Mouse (Mus musculus): Measurements from ENCODE around the gene Lrrc46. TPM values are rescaled to one million over a fixed set of nuclear protein-coding genes. Genes with fewer than 3 reads are reported as not detected.

Gene Lrrc46
- polyA plus RNA-seq, 1 experiment from 2014 or later: 1.5 TPM

DNA sequence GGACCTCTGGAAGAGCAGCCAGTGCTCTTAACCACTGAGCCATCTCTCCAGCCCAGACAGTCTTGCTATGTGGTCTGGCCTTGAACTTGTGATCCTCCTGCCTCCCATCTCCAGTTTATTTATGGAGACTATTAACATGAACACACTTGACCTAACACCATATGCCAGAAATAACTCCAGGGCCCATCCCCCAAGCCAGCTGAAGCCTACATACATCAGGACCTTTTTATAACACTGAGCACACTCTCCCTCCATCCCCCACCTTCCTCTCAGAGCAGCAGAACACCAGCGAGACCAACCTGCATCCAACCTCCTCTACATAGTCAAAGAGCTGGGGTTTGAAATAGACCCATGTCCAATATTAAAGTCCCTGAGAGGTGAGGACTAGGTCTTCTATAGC lies 29.9 kb upstream of the Lrrc46 start:
- Histone ChIP-seq H3K4me1 (ENCODE audit: insufficient read depth, low read length) (no peaks in the 10 kb centered on the region), H3K4me3 (ENCODE audit: low read length) (no peak overlapping the region), H3K27me3 (ENCODE audit: insufficient read depth, low read length) (no peaks in the 10 kb centered on the region), H3K9ac (replicated peaks; ENCODE audit: low read length) (no peak overlapping the region), H3K27ac (ENCODE audit: low read length) (no peak overlapping the region), H3K4me2 (replicated peaks; ENCODE audit: low read depth, low read length) (no peak overlapping the region), H3K9me3 (ENCODE audit: low read length) (no peaks in the 10 kb centered on the region), H3K36me3 (ENCODE audit: insufficient read depth, low read length) (peaks cover 6% of the 10 kb centered on the region; the same call in 1 of the 2 replicates)
- 48% methylated on average over 1 of the region's 1 CpGs for whole genome bisulfite sequencing
- ATAC-seq (ENCODE audit: low FRiP score, low TSS enrichment): no peak

DNA sequence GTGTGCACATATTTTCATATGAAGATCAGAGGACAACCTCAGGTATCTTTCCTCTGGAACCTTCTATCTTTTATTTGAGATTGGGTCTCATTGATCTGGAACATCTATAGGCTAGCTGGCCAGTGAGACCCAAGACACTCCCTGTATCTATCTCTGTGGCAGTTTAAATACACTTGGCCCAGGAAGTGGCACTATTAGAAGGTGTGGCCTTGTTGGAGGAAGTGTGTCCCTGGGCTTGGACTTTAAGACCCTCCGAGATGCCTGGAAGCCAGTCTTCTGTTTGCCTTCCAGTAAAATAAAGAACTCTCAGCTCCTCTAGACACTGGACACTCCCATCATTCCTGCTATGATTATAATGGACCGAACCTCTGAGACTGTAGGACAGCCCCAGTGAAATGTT lies 28.6 kb upstream of the Lrrc46 start:
- Histone ChIP-seq H3K27me3 (ENCODE audit: insufficient read depth, low read length) (no peaks in the 10 kb centered on the region), H3K9ac (replicated peaks; ENCODE audit: low read length) (no peak overlapping the region), H3K36me3 (ENCODE audit: insufficient read depth, low read length) (peaks cover 6% of the 10 kb centered on the region; the same call in 1 of the 2 replicates), H3K4me2 (replicated peaks; ENCODE audit: low read depth, low read length) (no peak overlapping the region), H3K27ac (ENCODE audit: low read length) (no peak overlapping the region), H3K4me3 (ENCODE audit: low read length) (no peak overlapping the region), H3K9me3 (ENCODE audit: low read length) (no peaks in the 10 kb centered on the region), H3K4me1 (ENCODE audit: insufficient read depth, low read length) (no peaks in the 10 kb centered on the region)
- ATAC-seq (ENCODE audit: low FRiP score, low TSS enrichment): no peak
- WGBS: 81% methylated on average over 2 of the region's 2 CpGs

DNA sequence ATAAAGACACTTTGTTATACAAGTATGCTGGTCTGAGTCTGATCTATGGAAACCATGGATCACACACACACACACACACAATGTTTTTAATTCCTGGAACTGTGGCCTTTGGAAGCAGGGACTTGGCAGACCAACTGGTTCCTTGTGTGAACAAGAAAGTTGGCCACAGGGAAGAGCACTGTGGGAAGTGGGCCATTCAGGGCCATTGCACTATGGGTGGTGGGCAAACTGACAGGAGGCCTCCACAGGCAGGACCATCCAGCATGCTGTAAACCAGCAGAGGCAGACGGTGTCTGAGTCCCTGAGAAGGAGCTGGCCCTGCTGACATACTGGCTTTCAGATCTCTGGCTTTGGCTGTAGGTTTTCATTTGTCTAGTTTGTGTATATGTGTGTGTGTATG lies 28.1 kb upstream of the Lrrc46 start:
- no peak overlapping the region for H3K27ac ChIP-seq (ENCODE audit: low read length)
- H3K4me2 ChIP-seq (replicated peaks; ENCODE audit: low read depth, low read length): no peak overlapping the region
- H3K9me3 ChIP-seq (ENCODE audit: low read length): no peaks in the 10 kb centered on the region
- H3K27me3 ChIP-seq (ENCODE audit: insufficient read depth, low read length): no peaks in the 10 kb centered on the region
- no peak overlapping the region for H3K4me3 ChIP-seq (ENCODE audit: low read length)
- H3K9ac ChIP-seq (replicated peaks; ENCODE audit: low read length): no peak overlapping the region
- no peaks in the 10 kb centered on the region for H3K4me1 ChIP-seq (ENCODE audit: insufficient read depth, low read length)
- 64% methylated on average over 1 of the region's 1 CpGs for WGBS
- ATAC-seq (ENCODE audit: low FRiP score, low TSS enrichment): no peak
- H3K36me3 ChIP-seq (ENCODE audit: insufficient read depth, low read length): peaks cover 6% of the 10 kb centered on the region; the same call in 1 of the 2 replicates

DNA sequence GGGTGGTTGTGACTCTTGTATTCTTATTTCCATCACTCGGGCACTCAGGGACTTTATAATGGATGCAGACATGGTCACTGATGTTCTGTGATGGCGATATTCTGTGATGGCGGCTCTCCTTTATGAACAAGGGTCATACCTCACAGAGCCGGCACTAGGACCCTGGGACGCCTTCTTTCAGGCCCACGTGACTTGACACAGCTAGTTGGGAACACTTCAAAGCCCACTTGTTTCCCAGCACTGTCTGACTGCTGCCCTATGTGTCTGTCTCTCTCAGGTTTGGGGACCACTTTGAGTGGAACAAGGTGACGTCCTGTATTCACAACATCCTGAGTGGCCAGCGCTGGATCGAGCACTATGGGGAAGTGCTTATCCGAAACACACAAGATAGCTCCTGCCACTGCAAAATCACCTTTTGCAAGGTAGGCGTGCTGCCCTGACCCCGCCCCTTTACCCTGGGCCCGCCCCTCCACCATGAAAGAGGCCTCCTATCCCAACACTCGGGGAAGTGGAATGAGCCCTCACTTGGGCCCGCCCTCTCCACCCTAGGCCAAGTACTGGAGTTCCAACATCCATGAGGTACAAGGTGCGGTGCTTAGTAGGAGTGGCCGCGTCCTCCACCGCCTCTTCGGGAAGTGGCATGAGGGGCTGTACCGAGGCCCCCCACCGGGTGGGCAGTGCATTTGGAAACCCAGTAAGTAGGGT lies 25.6 kb upstream of the Lrrc46 start:
- H3K4me3 ChIP-seq (ENCODE audit: low read length): no peak overlapping the region

DNA sequence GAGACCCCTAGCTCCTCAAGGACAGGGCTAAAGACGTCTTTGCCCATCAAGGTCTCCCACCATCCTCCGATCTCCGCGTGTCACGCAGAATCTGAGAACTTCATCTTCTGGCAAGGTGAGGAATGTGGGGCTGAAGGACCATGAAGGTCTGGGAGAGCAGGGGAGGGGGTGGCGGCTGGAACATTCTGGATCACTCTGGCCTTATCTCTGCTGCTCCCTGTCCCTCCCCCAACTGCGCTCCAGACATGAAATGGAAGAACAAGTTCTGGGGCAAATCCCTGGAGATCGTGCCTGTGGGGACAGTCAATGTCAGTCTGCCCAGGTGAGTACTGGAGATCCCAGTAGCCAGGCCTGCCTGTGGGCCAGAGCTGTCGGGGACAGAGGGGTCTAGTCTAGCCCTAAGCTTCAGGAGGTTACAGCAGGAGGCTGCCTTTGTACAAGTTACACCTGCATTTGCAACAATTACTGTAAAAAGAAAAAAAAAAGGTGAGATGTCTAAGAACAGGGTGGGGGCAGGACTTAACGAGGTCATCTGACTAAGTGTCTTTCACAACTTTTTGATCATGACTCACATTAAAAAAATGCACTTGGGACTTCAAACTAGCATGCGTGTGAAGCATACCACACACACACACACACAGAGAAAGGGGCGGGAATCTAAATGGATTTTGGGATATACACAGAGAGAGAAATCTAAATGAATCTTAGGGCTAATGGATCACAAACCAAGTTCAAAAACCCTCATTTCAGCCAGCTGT lies 24.5 kb upstream of the Lrrc46 start:
- no peak overlapping the region for H3K27ac ChIP-seq (ENCODE audit: low read length)
- no peak overlapping the region for H3K4me3 ChIP-seq (ENCODE audit: low read length)
- H3K4me1 ChIP-seq (ENCODE audit: insufficient read depth, low read length): no peaks in the 10 kb centered on the region
- no peaks in the 10 kb centered on the region for H3K9me3 ChIP-seq (ENCODE audit: low read length)
- H3K36me3 ChIP-seq (ENCODE audit: insufficient read depth, low read length): peaks cover 13% of the 10 kb centered on the region
- H3K4me2 ChIP-seq (replicated peaks; ENCODE audit: low read depth, low read length): no peak overlapping the region
- no peak overlapping the region for H3K9ac ChIP-seq (replicated peaks; ENCODE audit: low read length)
- 86% methylated on average over 12 of the region's 12 CpGs for WGBS
- H3K27me3 ChIP-seq (ENCODE audit: insufficient read depth, low read length): no peaks in the 10 kb centered on the region
- no peak for ATAC-seq (ENCODE audit: low FRiP score, low TSS enrichment)

More for the DNA sequence above, 25.6 kb upstream of the Lrrc46 start:
- Histone ChIP-seq H3K27ac (ENCODE audit: low read length) (no peak overlapping the region), H3K36me3 (ENCODE audit: insufficient read depth, low read length) (peaks cover 6% of the 10 kb centered on the region; the same call in 1 of the 2 replicates), H3K27me3 (ENCODE audit: insufficient read depth, low read length) (no peaks in the 10 kb centered on the region), H3K9me3 (ENCODE audit: low read length) (no peaks in the 10 kb centered on the region), H3K4me2 (replicated peaks; ENCODE audit: low read depth, low read length) (no peak overlapping the region), H3K9ac (replicated peaks; ENCODE audit: low read length) (no peak overlapping the region), H3K4me1 (ENCODE audit: insufficient read depth, low read length) (no peaks in the 10 kb centered on the region)
- WGBS: 47% methylated on average over 22 of the region's 22 CpGs
- no peak for ATAC-seq (ENCODE audit: low FRiP score, low TSS enrichment)

DNA sequence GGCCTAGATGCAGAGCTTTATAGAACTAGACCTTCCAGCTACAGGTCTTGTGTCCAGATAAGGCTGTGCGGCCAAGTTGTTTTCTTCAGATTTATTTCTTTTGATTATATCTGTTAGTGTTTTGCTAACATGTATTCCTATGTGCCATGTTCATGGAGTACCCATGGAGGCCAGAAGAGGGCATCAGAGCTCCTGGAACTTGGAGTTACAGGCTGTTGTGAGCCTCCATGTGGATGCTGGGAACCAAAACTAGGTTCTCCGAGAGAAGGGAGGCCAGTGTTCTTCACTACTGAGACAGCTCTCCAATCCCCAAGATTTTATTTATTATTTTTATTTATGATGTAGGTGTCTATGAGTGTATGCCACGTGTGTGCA lies 22.7 kb upstream of the Lrrc46 start:
- H3K4me1 ChIP-seq (ENCODE audit: insufficient read depth, low read length): no peaks in the 10 kb centered on the region
- no peak overlapping the region for H3K27ac ChIP-seq (ENCODE audit: low read length)
- H3K9ac ChIP-seq (replicated peaks; ENCODE audit: low read length): no peak overlapping the region
- WGBS: 81% methylated on average over 3 of the region's 3 CpGs
- H3K9me3 ChIP-seq (ENCODE audit: low read length): no peaks in the 10 kb centered on the region
- H3K27me3 ChIP-seq (ENCODE audit: insufficient read depth, low read length): no peaks in the 10 kb centered on the region
- no peak overlapping the region for H3K4me3 ChIP-seq (ENCODE audit: low read length)
- peaks cover 23% of the 10 kb centered on the region for H3K36me3 ChIP-seq (ENCODE audit: insufficient read depth, low read length)
- no peak for ATAC-seq (ENCODE audit: low FRiP score, low TSS enrichment)
- H3K4me2 ChIP-seq (replicated peaks; ENCODE audit: low read depth, low read length): no peak overlapping the region

DNA sequence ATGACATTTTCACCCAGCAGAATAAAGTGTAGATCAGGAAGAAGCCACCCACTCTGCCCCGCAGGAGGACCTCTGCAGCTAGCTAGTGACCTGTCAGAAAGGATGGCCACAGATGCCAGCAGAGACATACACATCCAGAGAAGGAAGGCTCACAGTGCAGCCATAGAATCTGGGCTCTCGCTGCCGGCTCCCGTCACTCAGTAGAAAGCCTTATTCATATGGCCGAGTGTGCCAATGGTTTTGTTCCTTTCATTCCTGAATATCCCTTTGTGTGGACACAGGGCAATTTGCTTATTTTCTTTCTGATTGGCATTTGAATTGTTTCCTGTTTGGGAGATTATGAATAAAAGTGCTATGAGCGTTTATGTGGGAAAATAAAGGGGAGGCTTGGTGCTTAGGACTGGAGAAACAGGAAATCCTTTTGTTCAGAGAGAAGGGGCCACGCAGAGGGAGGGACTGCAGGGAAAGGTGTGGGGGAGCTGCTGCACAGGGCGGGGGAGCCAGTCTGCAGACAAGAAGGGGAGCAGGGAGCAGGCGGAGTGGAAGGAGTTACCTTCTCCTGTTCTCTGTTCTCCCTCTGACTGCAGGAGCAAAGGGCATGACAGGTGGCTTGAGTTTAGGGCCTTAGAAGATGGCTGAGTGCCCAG lies 22.2 kb upstream of the Lrrc46 start:
- H3K36me3 ChIP-seq (ENCODE audit: insufficient read depth, low read length): peaks cover 23% of the 10 kb centered on the region
- H3K9ac ChIP-seq (replicated peaks; ENCODE audit: low read length): no peak overlapping the region; the same call in 1 of the 2 replicates
- H3K4me1 ChIP-seq (ENCODE audit: insufficient read depth, low read length): no peaks in the 10 kb centered on the region
- H3K9me3 ChIP-seq (ENCODE audit: low read length): no peaks in the 10 kb centered on the region
- peak overlapping the region; percentile 69 for H3K27ac ChIP-seq (ENCODE audit: low read length)
- H3K27me3 ChIP-seq (ENCODE audit: insufficient read depth, low read length): no peaks in the 10 kb centered on the region
- ATAC-seq (ENCODE audit: low FRiP score, low TSS enrichment): no peak
- WGBS: 41% methylated on average over 9 of the region's 9 CpGs
- H3K4me2 ChIP-seq (replicated peaks; ENCODE audit: low read depth, low read length): no peak overlapping the region
- H3K4me3 ChIP-seq (ENCODE audit: low read length): no peak overlapping the region

DNA sequence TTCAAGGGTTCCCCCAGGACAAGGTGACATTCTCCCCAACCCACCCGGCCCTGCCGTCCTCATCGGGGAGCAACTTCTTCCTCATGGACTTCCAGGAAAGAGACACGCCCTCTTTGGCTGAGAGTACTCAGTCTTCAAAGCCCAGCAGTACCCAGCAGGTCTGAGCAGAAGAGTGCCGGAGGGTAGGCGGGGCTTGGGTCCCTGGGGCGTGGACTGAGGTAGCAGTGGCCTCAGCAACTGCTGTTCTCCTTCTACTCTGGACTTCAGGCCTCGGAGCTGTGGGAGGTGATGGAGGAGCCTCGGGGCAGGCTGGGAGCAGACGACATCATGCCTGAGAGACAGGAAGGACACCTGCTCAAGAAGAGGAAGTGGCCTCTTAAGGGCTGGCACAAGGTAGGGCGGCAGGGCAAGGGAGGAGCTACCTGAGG lies 11.0 kb upstream of the Lrrc46 start:
- Histone ChIP-seq H3K9ac (replicated peaks; ENCODE audit: low read length) (peak overlapping the region; percentile 79; the same call in 1 of the 2 replicates), H3K27me3 (ENCODE audit: insufficient read depth, low read length) (no peaks in the 10 kb centered on the region), H3K36me3 (ENCODE audit: insufficient read depth, low read length) (peaks cover 41% of the 10 kb centered on the region), H3K4me1 (ENCODE audit: insufficient read depth, low read length) (peaks cover 15% of the 10 kb centered on the region), H3K27ac (ENCODE audit: low read length) (no peak overlapping the region), H3K4me3 (ENCODE audit: low read length) (no peak overlapping the region), H3K4me2 (replicated peaks; ENCODE audit: low read depth, low read length) (peak overlapping the region; percentile 91; the same call in 1 of the 2 replicates), H3K9me3 (ENCODE audit: low read length) (no peaks in the 10 kb centered on the region)
- WGBS: 23% methylated on average over 11 of the region's 11 CpGs
- peak; percentile 20 for ATAC-seq (ENCODE audit: low FRiP score, low TSS enrichment)

DNA sequence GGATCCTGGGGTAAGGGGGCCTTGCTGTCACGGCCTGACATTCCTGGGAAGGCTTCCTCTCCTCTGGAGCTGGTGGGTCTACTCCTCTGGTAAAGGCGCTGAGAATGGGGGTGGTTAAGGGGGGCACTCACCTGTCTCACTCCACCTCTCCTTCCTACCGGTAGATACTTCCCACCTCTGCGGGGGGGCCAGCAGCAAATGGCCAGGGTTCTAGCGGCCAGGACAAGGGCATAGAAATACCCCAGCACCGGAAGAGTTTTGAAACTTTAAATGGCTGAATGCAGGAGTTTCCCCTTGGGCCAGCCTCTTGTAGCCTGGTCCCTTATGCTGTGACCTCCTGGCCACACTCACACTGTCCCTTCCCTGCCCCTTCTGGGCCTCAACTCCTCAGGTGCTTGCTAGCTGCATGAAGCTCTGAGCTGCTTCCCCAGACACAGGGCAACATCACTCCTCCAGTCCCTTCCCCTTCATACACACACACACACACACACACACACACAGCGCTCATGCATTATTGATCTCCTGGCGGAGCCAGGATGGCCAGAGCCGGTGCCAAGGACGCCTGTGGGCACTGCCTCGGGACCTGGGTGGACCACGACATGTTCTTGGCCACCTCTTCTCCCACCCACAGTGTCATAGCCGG lies 9.9 kb upstream of the Lrrc46 start:
- peak overlapping the region; percentile 91 for H3K4me2 ChIP-seq (replicated peaks; ENCODE audit: low read depth, low read length)
- peak overlapping the region; percentile 90 for H3K4me3 ChIP-seq (ENCODE audit: low read length)
- H3K9ac ChIP-seq (replicated peaks; ENCODE audit: low read length): peak overlapping the region; percentile 79
- ATAC-seq (ENCODE audit: low FRiP score, low TSS enrichment): peak; percentile 18; the same call in 1 of the 2 replicates
- H3K27me3 ChIP-seq (ENCODE audit: insufficient read depth, low read length): no peaks in the 10 kb centered on the region
- peaks cover 15% of the 10 kb centered on the region for H3K4me1 ChIP-seq (ENCODE audit: insufficient read depth, low read length)
- peaks cover 36% of the 10 kb centered on the region for H3K36me3 ChIP-seq (ENCODE audit: insufficient read depth, low read length)
- 19% methylated on average over 13 of the region's 13 CpGs for WGBS
- H3K9me3 ChIP-seq (ENCODE audit: low read length): no peaks in the 10 kb centered on the region
- H3K27ac ChIP-seq (ENCODE audit: low read length): peak overlapping the region; percentile 49

Data from kidney, embryonic 16.5 days (tissue).